Mouse (Mus musculus) induced T-regulatory cell, adult 2 months (primary cell): ENCODE results near the gene Dyx1c1.
A peak's percentile ranks its signal among the peaks of the same experiment; 100 is the strongest.

ENCODE experiments used
- DNase-seq: peaks from one replicate; pipeline ENCODE4 v3.0.0-alpha.2; 2012; ENCODE audit warnings: low read depth

The Dyx1c1 gene

GRCm38 (mm10) chr9:72972984-72973383, 14.4 kb downstream of the Dyx1c1 start:
- no peak for DNase-seq

GRCm38 (mm10) chr9:72974734-72975133, 16.1 kb downstream of the Dyx1c1 start:
- no peak for DNase-seq

GRCm38 (mm10) chr9:72975242-72975641, 16.7 kb downstream of the Dyx1c1 start:
- no peak for DNase-seq

GRCm38 (mm10) chr9:72983066-72983465, 24.5 kb downstream of the Dyx1c1 start:
- DNase-seq = peak; percentile 54

GRCm38 (mm10) chr9:72985250-72986220, 26.9 kb downstream of the Dyx1c1 start, which contains the start of the genes Ccpg1os and Ccpg1:
Gene Ccpg1os (minus strand): TSS chr9:72985382.
Gene Ccpg1 (plus strand): TSS chr9:72985429.
- DNase-seq = peak; percentile 98

GRCm38 (mm10) chr9:72987703-72988102, 29.1 kb downstream of the Dyx1c1 start:
- DNase-seq = peak; percentile 33

GRCm38 (mm10) chr9:72988706-72989105, 30.1 kb downstream of the Dyx1c1 start:
- no peak for DNase-seq

- no peak for DNase-seq
Measured at GRCm38 (mm10) chr9:72991420-72991819, 32.8 kb downstream of the Dyx1c1 start.

- DNase-seq = no peak
Measured at GRCm38 (mm10) chr9:72992576-72992975, 34.0 kb downstream of the Dyx1c1 start.

- no peak for DNase-seq
Measured at GRCm38 (mm10) chr9:72996167-72996566, 37.6 kb downstream of the Dyx1c1 start.

GRCm38 (mm10) chr9:72996806-72997205, 38.2 kb downstream of the Dyx1c1 start:
- DNase-seq = no peak

- DNase-seq = peak; percentile 22
Measured at GRCm38 (mm10) chr9:73000487-73000886, 41.9 kb downstream of the Dyx1c1 start.

- no peak for DNase-seq
Measured at GRCm38 (mm10) chr9:73001314-73002011, 42.9 kb downstream of the Dyx1c1 start.

GRCm38 (mm10) chr9:73002177-73002576, 43.6 kb downstream of the Dyx1c1 start:
- DNase-seq = no peak

- no peak for DNase-seq
Measured at GRCm38 (mm10) chr9:73004076-73004475, 45.5 kb downstream of the Dyx1c1 start.

GRCm38 (mm10) chr9:73005106-73005505, 46.5 kb downstream of the Dyx1c1 start:
- DNase-seq = no peak

- DNase-seq = peak; percentile 43
Measured at GRCm38 (mm10) chr9:73006175-73006574, 47.6 kb downstream of the Dyx1c1 start.

- no peak for DNase-seq
Measured at GRCm38 (mm10) chr9:73008384-73008783, 49.8 kb downstream of the Dyx1c1 start.

GRCm38 (mm10) chr9:73012629-73013028, 54.0 kb downstream of the Dyx1c1 start:
- peak; percentile 14 for DNase-seq

- no peak for DNase-seq
Measured at GRCm38 (mm10) chr9:73014724-73015123, 56.1 kb downstream of the Dyx1c1 start.

- DNase-seq = no peak
Measured at GRCm38 (mm10) chr9:73019841-73020240, 61.3 kb downstream of the Dyx1c1 start.

- DNase-seq = no peak
Measured at GRCm38 (mm10) chr9:73020566-73021097, 62.0 kb downstream of the Dyx1c1 start.
